Mouse (Mus musculus): ENCODE results near the gene Bpifa6. TPM values are rescaled to one million over a fixed set of nuclear protein-coding genes. Genes with fewer than 3 reads are reported as not detected.

Gene Bpifa6
- total and polyA plus RNA-seq, 3 experiments = not detected

- Histone ChIP-seq H3K9me3 (replicated peaks; ENCODE audit: insufficient read depth, low read length) (no peaks in the 10 kb centered on the region), H3K4me1 (ENCODE audit: control insufficient read depth in 1 of 2, insufficient read depth in 2 of 2, low read length in 2 of 2) (no peaks in the 10 kb centered on the region), H3K9ac (ENCODE audit: control insufficient read depth, low read depth, low read length, poor library complexity, severe bottlenecking) (no peak overlapping the region), H3K27ac (ENCODE audit: control insufficient read depth, low read depth, low read length) (no peak overlapping the region), H3K79me2 (ENCODE audit: control insufficient read depth, insufficient read depth, low read length, poor library complexity) (no peaks in the 10 kb centered on the region), H3K27me3 (ENCODE audit: control insufficient read depth in 1 of 2, insufficient read depth in 2 of 2, low read length in 2 of 2) (no peaks in the 10 kb centered on the region), H3K36me3 (ENCODE audit: control insufficient read depth in 1 of 2, insufficient read depth in 2 of 2, low read length in 2 of 2) (no peaks in the 10 kb centered on the region), H3K4me3 (ENCODE audit: control insufficient read depth in 1 of 2, insufficient read depth in 1 of 2, low read depth in 2 of 2, low read length in 2 of 2) (no peak overlapping the region)
- no peak for DNase-seq (ENCODE audit: low read depth, low spot score)
- TF ChIP-seq MAFK (IDR thresholded peaks at IDR 0.05; ENCODE audit: borderline replicate concordance, low read depth, low read length) (no peak), RCOR1 (IDR thresholded peaks at IDR 0.05; ENCODE audit: low read depth, low read length) (no peak), TAL1 (IDR thresholded peaks at IDR 0.05; ENCODE audit: low read length) (no peak), BHLHE40 (IDR thresholded peaks at IDR 0.05; ENCODE audit: borderline replicate concordance, low read depth, low read length) (no peak), TCF12 (IDR thresholded peaks at IDR 0.05; ENCODE audit: low read depth, low read length) (no peak), MXI1 (IDR thresholded peaks at IDR 0.05; ENCODE audit: low read depth, low read length) (no peak), MEF2A (IDR thresholded peaks at IDR 0.05; ENCODE audit: extremely low read depth, insufficient replicate concordance, low read depth, low read length, poor library complexity, severe bottlenecking) (no peak), ZMIZ1 (IDR thresholded peaks at IDR 0.05; ENCODE audit: low read depth, low read length) (no peak)
Observed at GRCm38 (mm10) chr2:154005734-154006133, 31.0 kb downstream of the Bpifa6 start.

GRCm38 (mm10) chr2:154006331-154006730 lies 31.6 kb downstream of the Bpifa6 start:
- no peak for DNase-seq (ENCODE audit: low read depth, low spot score)
- H3K27me3 ChIP-seq (ENCODE audit: control insufficient read depth in 1 of 2, insufficient read depth in 2 of 2, low read length in 2 of 2) = no peaks in the 10 kb centered on the region
- 0 out of 6 replicates have a peak, but pooled peaks of 1 of the 3 experiments have one; percentile 3 for TF ChIP-seq CTCF (IDR thresholded peaks at IDR 0.05 in 2 of 3, conservative IDR thresholded peaks at IDR 0.05 in 1 of 3; ENCODE audit: control insufficient read depth in 1 of 3, insufficient read depth in 1 of 3, low read depth in 2 of 3, low read length in 3 of 3, poor library complexity in 1 of 3, severe bottlenecking in 1 of 3)
- no peak for TF ChIP-seq KAT2A (conservative IDR thresholded peaks at IDR 0.05; ENCODE audit: low read depth, low read length)

DNA sequence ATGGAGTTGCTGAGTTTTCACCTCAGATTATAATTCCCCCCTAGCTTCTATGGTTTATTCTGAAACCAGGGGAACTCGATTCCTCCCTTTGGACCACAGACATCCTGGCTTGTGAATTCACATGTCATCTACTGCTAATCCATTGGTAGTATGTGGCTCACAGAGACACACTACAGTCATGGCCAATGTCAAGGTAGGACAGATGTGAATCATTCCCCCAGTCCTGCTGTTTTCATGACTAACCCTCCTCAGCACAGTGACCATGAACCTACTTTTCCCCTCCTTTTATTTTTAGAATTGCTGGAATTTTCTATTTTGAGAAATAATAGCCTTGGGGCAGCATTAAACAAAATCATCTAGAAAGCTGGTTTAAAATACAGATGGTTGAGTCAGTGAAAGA lies 32.6 kb downstream of the Bpifa6 start:
- no peak overlapping the region for H3K4me3 ChIP-seq (ENCODE audit: control insufficient read depth in 1 of 2, insufficient read depth in 1 of 2, low read depth in 2 of 2, low read length in 2 of 2)
- H3K4me1 ChIP-seq (ENCODE audit: control insufficient read depth in 1 of 2, insufficient read depth in 2 of 2, low read length in 2 of 2) = no peaks in the 10 kb centered on the region
- no peaks in the 10 kb centered on the region for H3K36me3 ChIP-seq (ENCODE audit: control insufficient read depth in 1 of 2, insufficient read depth in 2 of 2, low read length in 2 of 2)
- H3K27ac ChIP-seq (ENCODE audit: control insufficient read depth, low read depth, low read length) = no peak overlapping the region
- TF ChIP-seq GABPA (IDR thresholded peaks at IDR 0.05; ENCODE audit: low read depth, low read length) (no peak), RAD21 (IDR thresholded peaks at IDR 0.05; ENCODE audit: low read depth, low read length) (no peak), SIN3A (IDR thresholded peaks at IDR 0.05; ENCODE audit: low read length) (no peak), TBP (IDR thresholded peaks at IDR 0.05; ENCODE audit: low read depth, low read length) (no peak), ELF1 (IDR thresholded peaks at IDR 0.05; ENCODE audit: low read depth, low read length) (no peak), HCFC1 (IDR thresholded peaks at IDR 0.05; ENCODE audit: low read depth, low read length) (no peak), MAX (IDR thresholded peaks at IDR 0.05; ENCODE audit: low read length) (no peak), JUND (IDR thresholded peaks at IDR 0.05; ENCODE audit: low read depth, low read length) (no peak), MAZ (IDR thresholded peaks at IDR 0.05; ENCODE audit: low read depth, low read length) (no peak), POLR2AphosphoS5 (IDR thresholded peaks at IDR 0.05; ENCODE audit: borderline replicate concordance, low read depth, low read length) (no peak), BHLHE40 (IDR thresholded peaks at IDR 0.05; ENCODE audit: borderline replicate concordance, low read depth, low read length) (no peak), MYC (IDR thresholded peaks at IDR 0.05; ENCODE audit: low read depth, low read length) (no peak), TCF12 (IDR thresholded peaks at IDR 0.05; ENCODE audit: low read depth, low read length) (no peak), E2F4 (IDR thresholded peaks at IDR 0.05; ENCODE audit: borderline replicate concordance, low read depth, low read length) (no peak)
- no peaks in the 10 kb centered on the region for H3K27me3 ChIP-seq (ENCODE audit: control insufficient read depth in 1 of 2, insufficient read depth in 2 of 2, low read length in 2 of 2)
- no peaks in the 10 kb centered on the region for H3K9me3 ChIP-seq (replicated peaks; ENCODE audit: insufficient read depth, low read length)
- no peak for DNase-seq (ENCODE audit: low read depth, low spot score)
- H3K9ac ChIP-seq (ENCODE audit: control insufficient read depth, low read depth, low read length, poor library complexity, severe bottlenecking) = no peak overlapping the region
- H3K79me2 ChIP-seq (ENCODE audit: control insufficient read depth, insufficient read depth, low read length, poor library complexity) = no peaks in the 10 kb centered on the region

More at GRCm38 (mm10) chr2:154006331-154006730, 31.6 kb downstream of the Bpifa6 start:
- no peaks in the 10 kb centered on the region for H3K4me1 ChIP-seq (ENCODE audit: control insufficient read depth in 1 of 2, insufficient read depth in 2 of 2, low read length in 2 of 2)
- H3K9me3 ChIP-seq (replicated peaks; ENCODE audit: insufficient read depth, low read length) = no peaks in the 10 kb centered on the region
- no peaks in the 10 kb centered on the region for H3K79me2 ChIP-seq (ENCODE audit: control insufficient read depth, insufficient read depth, low read length, poor library complexity)
- no peak overlapping the region for H3K4me3 ChIP-seq (ENCODE audit: control insufficient read depth in 1 of 2, insufficient read depth in 1 of 2, low read depth in 2 of 2, low read length in 2 of 2)
- no peak overlapping the region for H3K9ac ChIP-seq (ENCODE audit: control insufficient read depth, low read depth, low read length, poor library complexity, severe bottlenecking)
- no peaks in the 10 kb centered on the region for H3K36me3 ChIP-seq (ENCODE audit: control insufficient read depth in 1 of 2, insufficient read depth in 2 of 2, low read length in 2 of 2)
- no peak overlapping the region for H3K27ac ChIP-seq (ENCODE audit: control insufficient read depth, low read depth, low read length)

All from MEL (cell line).